Mouse (Mus musculus) brain, embryonic 14.5 days (tissue): ENCODE data around the gene Ccng1.

Source experiments
- CTCF ChIP-seq: fragments of 200-500 bp; IDR thresholded peaks from 2 replicates; pipeline ENCODE4 v1.5.1; 2012; ENCODE audit warnings: inconsistent platforms, mild to moderate bottlenecking, moderate library complexity, borderline replicate concordance; ENCODE audit not compliant: insufficient read depth, insufficient read length; ENCODE audit errors: extremely low read depth
- POLR2A ChIP-seq: fragments of 200-500 bp; IDR thresholded peaks from 2 replicates; pipeline ENCODE4 v1.6.1; 2012; ENCODE audit warnings: mild to moderate bottlenecking, inconsistent platforms, borderline replicate concordance; ENCODE audit not compliant: poor library complexity, insufficient read depth, insufficient read length, severe bottlenecking; ENCODE audit errors: extremely low read depth

- TF ChIP-seq CTCF: no peak
- no peak for TF ChIP-seq POLR2A
These were observed 13.4 kb downstream of the Ccng1 start for GRCm38 (mm10) chr11:40741605-40742262.
